Mouse (Mus musculus) testis, adult 2 months (tissue): ENCODE measurements at regions not wholly inside any gene's neighbourhood (a gene's known extent, or its start where the extent isn't known, plus 50 kb on each side); places are given as distances from the start of the nearest gene placed in this dataset.

Experiments
- CTCF ChIP-seq: fragments of 200-500 bp; IDR thresholded peaks from 2 replicates; pipeline ENCODE4 v1.5.1; 2012; ENCODE audit warnings: low read depth, mild to moderate bottlenecking, inconsistent platforms, low read length, moderate library complexity; ENCODE audit not compliant: control insufficient read depth, insufficient read depth, insufficient replicate concordance
- POLR2A ChIP-seq: fragments of 200-500 bp; IDR thresholded peaks from 2 replicates; pipeline ENCODE4 v1.6.1; 2012; ENCODE audit warnings: low read depth, mild to moderate bottlenecking, inconsistent platforms, low read length, moderate library complexity; ENCODE audit not compliant: control insufficient read depth

DNA sequence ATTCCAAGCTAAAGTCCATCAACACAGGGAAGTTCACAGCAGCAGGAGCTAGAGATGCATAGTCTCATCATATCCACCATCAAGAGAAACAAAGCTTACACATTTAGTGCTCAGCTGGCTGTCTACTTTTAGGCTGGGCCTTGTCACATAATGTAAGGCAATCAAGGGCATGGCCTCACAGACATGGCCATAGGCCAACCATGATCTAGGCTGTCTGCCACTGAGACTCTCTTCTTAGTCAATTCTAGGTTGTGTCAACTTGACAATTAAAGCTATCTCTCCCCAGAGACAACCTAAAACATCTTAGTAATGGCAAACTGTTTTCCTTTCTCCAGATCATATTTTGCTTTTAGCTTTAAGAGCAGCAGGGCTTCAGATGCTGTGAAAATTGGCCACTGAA, 340.0 kb downstream of the Ankrd50 start:
- TF ChIP-seq POLR2A (no peak), CTCF (no peak)
